Mouse (Mus musculus) spleen, adult 2 months (tissue): ENCODE measurements at regions not wholly inside any gene's neighbourhood (a gene's known extent, or its start where the extent isn't known, plus 50 kb on each side); places are given as distances from the start of the nearest gene placed in this dataset.
A peak's percentile ranks its signal among the peaks of the same experiment; 100 is the strongest.

Experiments used
- DNase-seq, 2 experiments: peaks; one replicate each; pipeline versions ENCODE4 v3.0.0 to v3.0.0-alpha.2; 2012 to 2021; ENCODE audit warnings: low spot score in 2 of 2, low read depth in 1 of 2
- H3K27ac ChIP-seq: fragments of 200-500 bp; 2 replicates; pipeline ENCODE4 v1.5.1; 2012; ENCODE audit warnings: low read length, inconsistent platforms; ENCODE audit not compliant: insufficient read depth
- H3K27me3 ChIP-seq: fragments of 200-500 bp; 2 replicates; pipeline ENCODE4 v1.6.1; 2012; ENCODE audit warnings: mild to moderate bottlenecking, moderate library complexity, low read length, inconsistent platforms; ENCODE audit not compliant: control insufficient read depth, insufficient read depth
- H3K36me3 ChIP-seq: fragments of 200-500 bp; 2 replicates; pipeline ENCODE4 v1.6.1; 2012; ENCODE audit warnings: mild to moderate bottlenecking, low read length, inconsistent platforms; ENCODE audit not compliant: control insufficient read depth, insufficient read depth
- H3K4me1 ChIP-seq: fragments of 200-500 bp; 2 replicates; pipeline ENCODE4 v1.6.1; 2011; ENCODE audit warnings: inconsistent platforms; ENCODE audit not compliant: control insufficient read depth, insufficient read depth, insufficient read length
- H3K4me3 ChIP-seq: fragments of 200-500 bp; 2 replicates; pipeline ENCODE4 v1.5.1; 2011; ENCODE audit warnings: mild to moderate bottlenecking, inconsistent platforms; ENCODE audit not compliant: insufficient read depth, insufficient read length; ENCODE audit errors: extremely low read depth
- CTCF ChIP-seq: fragments of 200-500 bp; IDR thresholded peaks from 2 replicates; pipeline ENCODE4 v1.5.1; 2011; ENCODE audit warnings: mild to moderate bottlenecking, inconsistent platforms; ENCODE audit not compliant: insufficient read depth, insufficient read length, insufficient replicate concordance; ENCODE audit errors: extremely low read depth
- POLR2A ChIP-seq: fragments of 200-500 bp; IDR thresholded peaks from 2 replicates; pipeline ENCODE4 v1.6.1; 2011; ENCODE audit warnings: low read depth, low read length, inconsistent platforms
- WGBS: fragments of 180-500 bp; shearing (Covaris S2); methylation state at CpG from one replicate; pipeline ENCODE4 v1.1.7; 2018; 5-methylcytosine and 5-hydroxymethylcytosine counted together

GRCm38 (mm10) chr2:116963116-116963873, 84.8 kb downstream of the Tmco5 start:
- Histone ChIP-seq H3K4me1 (no peaks in the 10 kb centered on the region), H3K36me3 (no peaks in the 10 kb centered on the region), H3K4me3 (no peak overlapping the region), H3K27ac (no peak overlapping the region), H3K27me3 (no peaks in the 10 kb centered on the region)
- DNase-seq: no peak
- 59% methylated on average over 8 of the region's 8 CpGs for WGBS
- TF ChIP-seq POLR2A: no peak
- no peak for TF ChIP-seq CTCF

GRCm38 (mm10) chr2:116966266-116966665, 87.8 kb downstream of the Tmco5 start:
- WGBS: no CpG with 5 or more reads among the region's 1 CpGs
- no peaks in the 10 kb centered on the region for H3K36me3 ChIP-seq
- TF ChIP-seq POLR2A (no peak), CTCF (no peak)
- H3K4me1 ChIP-seq: no peaks in the 10 kb centered on the region
- H3K4me3 ChIP-seq: no peak overlapping the region
- H3K27me3 ChIP-seq: no peaks in the 10 kb centered on the region
- no peak overlapping the region for H3K27ac ChIP-seq
- DNase-seq: no peak

- peak; percentile 9 to 53 for DNase-seq
- Histone ChIP-seq H3K27me3 (peaks cover 3% of the 10 kb centered on the region; the same call in 1 of the 2 replicates), H3K27ac (peak overlapping the region; percentile 53), H3K4me1 (peaks cover 14% of the 10 kb centered on the region), H3K4me3 (peak overlapping the region; percentile 43), H3K36me3 (no peaks in the 10 kb centered on the region)
- TF ChIP-seq CTCF (no peak), POLR2A (no peak)
- 4% methylated on average over 9 of the region's 9 CpGs for WGBS
These were observed 93.4 kb downstream of the Tmco5 start for GRCm38 (mm10) chr2:116971666-116972613.

- H3K36me3 ChIP-seq: no peaks in the 10 kb centered on the region
- WGBS: 10% methylated on average over 6 of the region's 6 CpGs
- peaks cover 3% of the 10 kb centered on the region; the same call in 1 of the 2 replicates for H3K27me3 ChIP-seq
- peak overlapping the region; percentile 52 for H3K27ac ChIP-seq
- H3K4me3 ChIP-seq: peak overlapping the region; percentile 43; the same call in 1 of the 2 replicates
- TF ChIP-seq POLR2A (no peak), CTCF (no peak)
- DNase-seq: no peak
- peaks cover 14% of the 10 kb centered on the region for H3K4me1 ChIP-seq
These were observed 94.1 kb downstream of the Tmco5 start for GRCm38 (mm10) chr2:116972614-116972985.

GRCm38 (mm10) chr2:116973441-116973840, 95.0 kb downstream of the Tmco5 start:
- no peak for DNase-seq
- Histone ChIP-seq H3K27me3 (peaks cover 3% of the 10 kb centered on the region; the same call in 1 of the 2 replicates), H3K4me3 (no peak overlapping the region), H3K27ac (no peak overlapping the region), H3K4me1 (peaks cover 14% of the 10 kb centered on the region), H3K36me3 (no peaks in the 10 kb centered on the region)
- 90% methylated on average over 3 of the region's 3 CpGs for WGBS
- TF ChIP-seq POLR2A: no peak
- TF ChIP-seq CTCF: no peak

- H3K4me3 ChIP-seq: no peak overlapping the region
- no peak for DNase-seq
- no peaks in the 10 kb centered on the region for H3K36me3 ChIP-seq
- WGBS: 89% methylated on average over 9 of the region's 9 CpGs
- peaks cover 3% of the 10 kb centered on the region; the same call in 1 of the 2 replicates for H3K27me3 ChIP-seq
- peaks cover 14% of the 10 kb centered on the region for H3K4me1 ChIP-seq
- TF ChIP-seq POLR2A (no peak), CTCF (no peak)
- no peak overlapping the region for H3K27ac ChIP-seq
These were observed 95.7 kb downstream of the Tmco5 start for GRCm38 (mm10) chr2:116974152-116974551.

- WGBS: 69% methylated on average over 7 of the region's 7 CpGs
- no peak overlapping the region; the same call in 1 of the 2 replicates for H3K4me3 ChIP-seq
- no peak for DNase-seq
- H3K27ac ChIP-seq: no peak overlapping the region
- peaks cover 14% of the 10 kb centered on the region for H3K4me1 ChIP-seq
- H3K36me3 ChIP-seq: no peaks in the 10 kb centered on the region
- no peak for TF ChIP-seq CTCF
- no peak for TF ChIP-seq POLR2A
- H3K27me3 ChIP-seq: peaks cover 3% of the 10 kb centered on the region; the same call in 1 of the 2 replicates
These were observed 96.1 kb downstream of the Tmco5 start for GRCm38 (mm10) chr2:116974569-116975060.
